In the genomic region with DNA sequence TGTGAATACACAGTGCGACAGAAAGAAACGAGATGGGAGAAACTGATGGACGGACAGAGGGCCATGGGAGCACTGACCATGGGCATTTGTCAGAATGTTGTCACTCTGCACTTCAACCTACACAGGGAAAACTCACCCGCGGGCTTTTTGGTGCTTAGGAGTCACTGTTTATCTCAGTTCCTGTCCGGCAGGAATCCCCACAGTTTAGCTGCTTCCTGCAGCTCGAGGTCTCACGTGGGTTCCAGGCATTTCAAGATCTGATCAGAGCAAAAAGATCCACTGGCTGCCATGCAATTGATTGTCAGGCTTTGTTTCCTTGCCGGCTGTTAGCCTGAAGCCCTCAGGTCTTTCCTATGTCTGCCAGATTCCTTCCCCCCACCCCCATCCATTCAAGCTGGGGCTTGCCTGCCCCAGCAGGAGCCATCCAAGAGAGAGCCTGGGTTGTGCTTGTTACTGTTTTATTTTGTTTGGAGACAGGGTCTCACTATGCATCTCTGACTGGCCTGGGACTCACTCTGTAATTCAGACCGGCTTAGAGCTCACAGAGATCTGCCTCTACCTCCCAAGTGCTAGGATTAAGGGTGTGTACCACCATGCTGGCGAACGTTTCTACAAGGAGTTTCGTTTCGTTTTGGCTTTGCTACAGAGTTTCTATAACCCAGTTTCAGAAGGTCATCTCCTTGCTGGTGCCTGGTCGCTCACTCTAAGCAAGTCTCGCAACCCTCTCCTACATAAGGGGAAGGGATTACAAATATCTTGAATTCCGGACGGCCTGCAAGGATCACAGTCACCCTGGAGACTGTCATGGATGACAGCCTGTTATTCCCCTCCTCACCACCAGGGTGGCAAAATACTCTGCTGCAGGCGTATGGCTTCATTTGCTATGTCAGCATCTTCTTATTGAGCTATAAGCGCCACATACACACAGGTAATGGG, we compare ENCODE assay signal across 7 mouse cellular contexts. TPM values are rescaled to one million over a fixed set of nuclear protein-coding genes. Genes with fewer than 3 reads are reported as not detected.
DNase-seq lines count a peak whose midpoint lies in the region; ATAC-seq and TF ChIP-seq lines count a peak whose summit lies in the region.

No protein-coding gene starts in this region.

- H3K27me3 ChIP-seq in heart, embryonic 11.5 days (ENCODE audit: control insufficient read depth, insufficient read depth, low read length) = peaks cover 6% of the 10 kb centered on the region; the same call in 1 of the 2 replicates
- H3K27me3 ChIP-seq in megakaryocyte, embryonic 14.5 days (replicated peaks) = no peaks in the 10 kb centered on the region

- H3K4me2 ChIP-seq in heart, embryonic 11.5 days = peak overlapping the region; percentile 58

- no peaks in the 10 kb centered on the region for H3K9me3 ChIP-seq in heart, embryonic 11.5 days (replicated peaks; ENCODE audit: control insufficient read depth, low read length)
- no peaks in the 10 kb centered on the region for H3K9me3 ChIP-seq in megakaryocyte, embryonic 14.5 days

- TF ChIP-seq CTCF in cortical plate, adult 2 months (IDR thresholded peaks at IDR 0.05; ENCODE audit: extremely low read depth, insufficient read depth, low read length) = peak; percentile 59

- DNase-seq in 3134 (ENCODE audit: extremely low read depth, insufficient read length, low spot score) = peak; percentile 44
- DNase-seq in 416B (ENCODE audit: low read depth) = peak; percentile 70
- DNase-seq in kidney, postnatal 10 days = peak; percentile 55
- DNase-seq in thymus, postnatal 4 days = peak; percentile 64

- H3K4me1 ChIP-seq in cortical plate, adult 2 months (ENCODE audit: control insufficient read depth, insufficient read depth, low read length) = no peaks in the 10 kb centered on the region
- H3K4me1 ChIP-seq in heart, embryonic 11.5 days (ENCODE audit: control insufficient read depth, insufficient read depth, low read length) = peaks cover 14% of the 10 kb centered on the region
- peaks cover 66% of the 10 kb centered on the region for H3K4me1 ChIP-seq in megakaryocyte, embryonic 14.5 days

- no peak overlapping the region for H3K27ac ChIP-seq in cortical plate, adult 2 months (ENCODE audit: insufficient read depth, low read length)
- 0 out of 2 replicates have a peak overlapping the region, but pooled peaks have one; percentile 3 for H3K27ac ChIP-seq in heart, embryonic 11.5 days (ENCODE audit: low read depth, low read length)

- 28% methylated on average over 20 of the region's 20 CpGs for WGBS in heart, embryonic 11.5 days (ENCODE audit: insufficient replicate concordance)

- 0 out of 2 replicates have a peak, but pooled peaks have one; percentile 35 for ATAC-seq in heart, embryonic 11.5 days (replicated peaks; ENCODE audit: insufficient number of reproducible peaks, low FRiP score, low TSS enrichment)

- no peaks in the 10 kb centered on the region for H3K36me3 ChIP-seq in heart, embryonic 11.5 days (ENCODE audit: control insufficient read depth, insufficient read depth, low read length)
- peaks cover 5% of the 10 kb centered on the region for H3K36me3 ChIP-seq in megakaryocyte, embryonic 14.5 days (replicated peaks; ENCODE audit: low read length)

- H3K9ac ChIP-seq in heart, embryonic 11.5 days (ENCODE audit: low read depth, low read length) = peak overlapping the region; percentile 52

- peak overlapping the region; percentile 50 for H3K4me3 ChIP-seq in cortical plate, adult 2 months (ENCODE audit: insufficient read depth, low read length)
- peak overlapping the region; percentile 37 for H3K4me3 ChIP-seq in heart, embryonic 11.5 days (ENCODE audit: low read depth, low read length)
- peak overlapping the region; percentile 87 for H3K4me3 ChIP-seq in megakaryocyte, embryonic 14.5 days (replicated peaks)

- TF ChIP-seq POLR2A in cortical plate, adult 2 months (IDR thresholded peaks at IDR 0.05; ENCODE audit: extremely low read depth, insufficient read depth, low read length) = no peak

RNA-seq across cellular contexts. Expression of a gene that starts 20.5 kb away (rescaled TPM):
- 4.4 and 4.6 TPM in 2 replicates for polyA plus RNA-seq in cortical plate, adult 2 months (2012; rRNA removed)
- 2.1 and 2.9 TPM in 2 replicates for polyA plus RNA-seq in heart, embryonic 11.5 days (2014; fragmentation: Nextera tagmentation; extraction: Ambion mirVana)
- polyA plus RNA-seq in megakaryocyte, embryonic 14.5 days (2012; ENCODE audit: insufficient read depth, low replicate concordance) = 354 and 444 TPM in 2 replicates

RNA-seq across cellular contexts. Expression of a gene that starts 58.4 kb away (rescaled TPM):
- polyA plus RNA-seq in cortical plate, adult 2 months (2012; rRNA removed) = 0.52 and 0.78 TPM in 2 replicates
- polyA plus RNA-seq in heart, embryonic 11.5 days (2014; fragmentation: Nextera tagmentation; extraction: Ambion mirVana) = 2.9 and 4.0 TPM in 2 replicates
- 400 TPM in 2 replicates for polyA plus RNA-seq in megakaryocyte, embryonic 14.5 days (2012; ENCODE audit: insufficient read depth, low replicate concordance)

Comparison
In these comparisons a context has a peak if more than half of its experiments do, and no peak if none do; other contexts are left out.
1. H3K4me3 ChIP-seq: peak in every context shown above with its lines; median percentile 87 in megakaryocyte, embryonic 14.5 days; 50 in cortical plate, adult 2 months; 37 in heart, embryonic 11.5 days.
2. RNA of a gene that starts 20.5 kb away (polyA plus RNA-seq): 354 to 444 TPM in megakaryocyte, embryonic 14.5 days; 4.4 to 4.6 TPM in cortical plate, adult 2 months and 2.1 to 2.9 TPM in heart, embryonic 11.5 days; every median in the first group is over 10 times any median in the second.
3. RNA of a gene that starts 58.4 kb away (polyA plus RNA-seq): 400 TPM in megakaryocyte, embryonic 14.5 days; 2.9 to 4.0 TPM in heart, embryonic 11.5 days and 0.52 to 0.78 TPM in cortical plate, adult 2 months; every median in the first group is over 10 times any median in the second.
4. Peak in every context shown above with its lines, with median percentiles within 50 percentile points of each other: DNase-seq.